ENCODE assay signal across 10 mouse cellular contexts in the genomic region with DNA sequence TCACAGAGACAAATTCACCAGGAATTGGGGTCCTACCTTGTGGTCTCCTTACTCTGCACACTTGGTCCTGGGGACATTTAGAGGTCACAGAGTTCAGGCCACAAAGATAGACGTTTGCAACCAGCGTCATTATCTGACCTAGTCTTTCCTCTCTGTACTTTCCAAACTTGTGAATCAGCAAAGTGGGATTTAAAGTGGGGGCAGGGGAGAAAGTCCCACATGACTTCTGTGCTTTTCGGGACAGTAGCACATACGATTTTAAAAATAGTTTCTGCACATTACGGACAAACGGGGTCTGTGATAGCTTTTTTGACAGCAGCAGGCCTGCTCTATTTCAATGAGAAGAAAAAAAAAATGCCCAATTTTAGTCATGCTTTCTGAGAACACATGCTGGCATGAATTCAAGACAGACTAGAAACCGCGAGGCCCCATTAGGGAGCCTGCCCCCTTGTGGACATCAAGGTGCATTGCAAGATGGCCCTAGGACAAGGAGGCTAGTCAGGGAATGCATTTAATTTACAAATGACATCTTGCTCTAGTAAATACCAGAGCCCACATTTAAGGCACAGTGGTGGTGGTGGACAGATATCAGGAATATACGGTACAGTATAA. TPM values are rescaled to one million over a fixed set of nuclear protein-coding genes. Genes with fewer than 3 reads are reported as not detected.
A peak's percentile ranks its signal among the peaks of the same experiment; 100 is the strongest.
DNase-seq lines count a peak whose midpoint lies in the region; ATAC-seq and TF ChIP-seq lines count a peak whose summit lies in the region.
"Had no signal": no experiment of that assay in that cellular context is flagged by ENCODE, and none has a peak within 500 bp of the region (broad histone marks: within the 10 kb centered on the region; RNA-seq: fewer than 3 reads in every experiment).

No protein-coding gene starts in this region.

- ATAC-seq in lung, postnatal 0 days: peak; percentile 24; the same call in 1 of the 2 replicates

- DNase-seq in heart, adult 18-20 months: peak; percentile 79 to 90
- DNase-seq in heart, embryonic 10.5 days (ENCODE audit: low spot score): no peak
- DNase-seq in B cell, adult 2 months: peak; percentile 82 to 85
- peak; percentile 91 for DNase-seq in adipocyte (ENCODE audit: low spot score)
- DNase-seq in embryo, embryonic 9.5 days (ENCODE audit: extremely low spot score): peak; percentile 57
- DNase-seq in kidney, adult 9 months: peak; percentile 73
- DNase-seq in lung, postnatal 0 days (ENCODE audit: low spot score): peak; percentile 95
- DNase-seq in splenic B cell, adult 2 months (ENCODE audit: low read depth, low spot score): peak; percentile 82

- TF ChIP-seq EP300 in lung, postnatal 0 days (IDR thresholded peaks at IDR 0.05): peak; percentile 33; the same call in 1 of the 2 replicates

- TF ChIP-seq CTCF in lung, postnatal 0 days (IDR thresholded peaks at IDR 0.05): peak; percentile 97

- no peak overlapping the region for H3K4me2 ChIP-seq in lung, postnatal 0 days (replicated peaks; ENCODE audit: low read depth, low read length)
- H3K4me2 ChIP-seq: embryonic facial prominence, embryonic 12.5 days had no signal

- no peak overlapping the region for H3K9ac ChIP-seq in lung, postnatal 0 days (replicated peaks; ENCODE audit: low read depth)
- H3K9ac ChIP-seq: embryonic facial prominence, embryonic 12.5 days had no signal

- 19% methylated on average over 9 of the region's 9 CpGs for WGBS in heart, embryonic 10.5 days
- WGBS in lung, postnatal 0 days: 18% methylated on average over 9 of the region's 9 CpGs

- H3K27ac ChIP-seq in heart, embryonic 10.5 days: no peak overlapping the region
- H3K27ac ChIP-seq in lung, postnatal 0 days (ENCODE audit: low read length): no peak overlapping the region
- H3K27ac ChIP-seq: embryonic facial prominence, embryonic 12.5 days had no signal

- H3K9me3 ChIP-seq in heart, embryonic 10.5 days: no peaks in the 10 kb centered on the region
- H3K9me3 ChIP-seq in lung, postnatal 0 days (ENCODE audit: low read length): no peaks in the 10 kb centered on the region
- H3K9me3 ChIP-seq: embryonic facial prominence, embryonic 12.5 days had no signal

- H3K27me3 ChIP-seq in heart, embryonic 10.5 days (ENCODE audit: insufficient read depth, poor library complexity, severe bottlenecking): peaks cover 34% of the 10 kb centered on the region
- no peaks in the 10 kb centered on the region for H3K27me3 ChIP-seq in lung, postnatal 0 days (replicated peaks; ENCODE audit: insufficient read depth, low read length)
- H3K27me3 ChIP-seq in splenic B cell, adult 2 months (ENCODE audit: control insufficient read depth, insufficient read depth, low read length, poor library complexity, severe bottlenecking): no peaks in the 10 kb centered on the region
- H3K27me3 ChIP-seq: embryonic facial prominence, embryonic 12.5 days had no signal

- no peak overlapping the region for H3K4me3 ChIP-seq in heart, embryonic 10.5 days
- H3K4me3 ChIP-seq in lung, postnatal 0 days (ENCODE audit: low read depth, low read length): no peak overlapping the region
- H3K4me3 ChIP-seq: embryonic facial prominence, embryonic 12.5 days; myocyte had no signal

- no peaks in the 10 kb centered on the region for H3K36me3 ChIP-seq in heart, embryonic 10.5 days
- H3K36me3 ChIP-seq in lung, postnatal 0 days (ENCODE audit: insufficient read depth, low read length): no peaks in the 10 kb centered on the region
- H3K36me3 ChIP-seq in splenic B cell, adult 2 months (ENCODE audit: control insufficient read depth, insufficient read depth, low read length, poor library complexity, severe bottlenecking): peaks cover 2% of the 10 kb centered on the region
- H3K36me3 ChIP-seq: embryonic facial prominence, embryonic 12.5 days had no signal

- peaks cover 26% of the 10 kb centered on the region for H3K4me1 ChIP-seq in heart, embryonic 10.5 days
- H3K4me1 ChIP-seq in lung, postnatal 0 days (ENCODE audit: insufficient read depth, low read depth, low read length): no peaks in the 10 kb centered on the region

RNA-seq across cellular contexts. Expression of a gene that starts 55.1 kb away (rescaled TPM):
- 1 to 10 TPM; 2.6 to 3.1 TPM for total RNA-seq in heart, adult 18-20 months (2021)
- polyA plus RNA-seq in heart, embryonic 10.5 days (2016; fragmentation: Nextera tagmentation; extraction: Ambion mirVana): 0.26 and 0.64 TPM in 2 replicates
- polyA plus RNA-seq in lung, postnatal 0 days (2015; fragmentation: Nextera tagmentation; extraction: Ambion mirVana): 0.07 and 0.08 TPM in 2 replicates
